Mouse (Mus musculus) midbrain, embryonic 16.5 days (tissue): ENCODE measurements around the gene Wfdc5. TPM values are rescaled to one million over a fixed set of nuclear protein-coding genes. Genes with fewer than 3 reads are reported as not detected.
"Not testable (repeated sequence)": the region's sequence is repeated elsewhere in the genome, so short reads cannot be mapped to it uniquely, and the experiment has no call there.

Experiments
- ATAC-seq: fragments of 200-750 bp; cut with Nextera tagmentation; 2 replicates; pipeline ENCODE4 v1.8.0; 2017; ENCODE audit warnings: moderate TSS enrichment
- H3K27ac ChIP-seq: fragments of 300-500 bp; sonication (generic); 2 replicates; pipeline ENCODE4 v1.5.1; 2014; ENCODE audit warnings: mild to moderate bottlenecking, low read length, mixed read lengths
- H3K27me3 ChIP-seq: fragments of 300-500 bp; sonication (generic); 2 replicates; pipeline ENCODE4 v1.6.1; 2014; ENCODE audit warnings: low read depth, low read length, mixed read lengths; ENCODE audit not compliant: control insufficient read depth, insufficient read depth
- H3K36me3 ChIP-seq: fragments of 300-500 bp; sonication (generic); 2 replicates; pipeline ENCODE4 v1.6.1; 2014; ENCODE audit warnings: mild to moderate bottlenecking, low read length, moderate library complexity, mixed read lengths; ENCODE audit not compliant: control insufficient read depth, insufficient read depth
- H3K4me1 ChIP-seq: fragments of 300-500 bp; sonication (generic); 2 replicates; pipeline ENCODE4 v1.6.1; 2014; ENCODE audit warnings: mild to moderate bottlenecking, low read length, mixed read lengths; ENCODE audit not compliant: control insufficient read depth, insufficient read depth
- H3K4me2 ChIP-seq: fragments of 300-500 bp; sonication (generic); 2 replicates; pipeline ENCODE4 v1.6.1; 2014; ENCODE audit warnings: mild to moderate bottlenecking, low read length, mixed read lengths
- H3K4me3 ChIP-seq: fragments of 300-500 bp; sonication (generic); 2 replicates; pipeline ENCODE4 v1.5.1; 2014; ENCODE audit warnings: low read depth, mild to moderate bottlenecking, low read length, moderate library complexity, mixed read lengths
- H3K9ac ChIP-seq: fragments of 300-500 bp; sonication (generic); 2 replicates; pipeline ENCODE4 v1.6.1; 2014; ENCODE audit warnings: low read depth, low read length, mixed read lengths
- H3K9me3 ChIP-seq: fragments of 300-500 bp; sonication (generic); replicated peaks from 2 replicates; pipeline ENCODE4 v1.6.1; 2014; ENCODE audit warnings: mild to moderate bottlenecking, low read length, mixed read lengths; ENCODE audit not compliant: control insufficient read depth, poor library complexity, severe bottlenecking
- WGBS: fragments of 180-500 bp; shearing (Covaris S2); extraction: QIAGEN DNeasy Blood & Tissue Kit; methylation state at CpG from one replicate; pipeline ENCODE4 v1.1.7; 2014; 5-methylcytosine and 5-hydroxymethylcytosine counted together
- polyA plus RNA-seq: library from polyadenylated mRNA; unstranded; fragments of >200 nt; fragmentation: Nextera tagmentation; extraction: Ambion mirVana; gene quantifications from 2 replicates; pipeline ENCODE4 v1.2.1, GENCODE M21; 2015

Wfdc5 gene
- not detected in 2 replicates for polyA plus RNA-seq

GRCm38 (mm10) chr2:164182692-164183255, at the start of gene Wfdc5:
Wfdc5 (minus strand) TSS chr2:164182742.
- H3K9ac ChIP-seq, result no peak within 1 kb of the TSS
- no peaks in the 10 kb centered on the region; the same call in 1 of the 2 replicates for H3K27me3 ChIP-seq
- ATAC-seq, result no peak
- WGBS, result 59% methylated on average over 7 of the region's 7 CpGs
- H3K27ac ChIP-seq, result no peak within 1 kb of the TSS
- H3K9me3 ChIP-seq, result no peaks in the 10 kb centered on the region
- no peak within 1 kb of the TSS for H3K4me3 ChIP-seq
- H3K36me3 ChIP-seq, result no peaks in the 10 kb centered on the region
- H3K4me2 ChIP-seq, result no peak within 1 kb of the TSS
- no peaks in the 10 kb centered on the region for H3K4me1 ChIP-seq

DNA sequence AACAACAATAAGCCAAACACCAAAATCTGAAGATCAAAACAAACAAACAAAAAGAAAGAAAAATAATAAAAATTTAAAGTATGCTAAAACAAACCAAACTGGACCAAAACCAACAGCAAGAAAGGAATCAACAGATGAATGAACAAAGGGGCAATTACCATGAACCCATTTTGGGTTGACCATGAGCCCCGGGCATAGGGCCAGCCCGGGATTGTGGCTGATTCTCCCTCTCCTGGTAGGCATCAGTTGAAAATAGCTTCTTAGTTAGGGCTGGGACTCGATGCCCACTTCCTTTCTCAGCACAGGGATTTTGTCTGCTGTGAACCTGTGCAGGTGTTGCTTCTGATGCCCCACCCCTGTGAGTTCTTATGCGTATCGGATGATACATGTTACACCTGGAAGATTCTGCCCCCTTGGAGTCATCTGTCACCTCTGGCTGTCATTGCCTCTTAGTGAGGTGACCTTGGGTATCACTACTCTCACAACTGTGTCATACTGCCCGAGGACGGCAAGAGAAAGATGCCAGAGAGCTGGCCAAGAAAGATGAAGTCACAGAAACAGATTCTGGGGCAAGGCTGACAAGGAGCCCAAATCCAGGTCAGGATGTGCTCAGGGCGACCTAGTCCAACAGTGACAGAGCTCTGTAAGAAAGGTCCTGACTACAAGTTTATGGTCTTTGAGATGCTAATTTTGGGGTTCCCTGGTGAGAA, 46.0 kb upstream of the Wfdc5 start:
- Histone ChIP-seq H3K4me2 (no peak overlapping the region), H3K27ac (no peak overlapping the region), H3K4me1 (no peaks in the 10 kb centered on the region), H3K4me3 (no peak overlapping the region), H3K36me3 (no peaks in the 10 kb centered on the region), H3K9me3 (no peaks in the 10 kb centered on the region), H3K9ac (no peak overlapping the region), H3K27me3 (no peaks in the 10 kb centered on the region)
- no peak for ATAC-seq
- WGBS, result 82% methylated on average over 8 of the region's 8 CpGs

GRCm38 (mm10) chr2:164221522-164221921, 39.0 kb upstream of the Wfdc5 start, which contains the start of gene Wfdc15b:
Wfdc15b (minus strand) TSS chr2:164221660.
- H3K4me1 ChIP-seq, result no peaks in the 10 kb centered on the region
- no peak within 1 kb of the TSS for H3K27ac ChIP-seq
- no peaks in the 10 kb centered on the region for H3K27me3 ChIP-seq
- H3K36me3 ChIP-seq, result no peaks in the 10 kb centered on the region
- no peak within 1 kb of the TSS for H3K4me2 ChIP-seq
- no peaks in the 10 kb centered on the region for H3K9me3 ChIP-seq
- no peak for ATAC-seq
- H3K4me3 ChIP-seq, result no peak within 1 kb of the TSS
- 87% methylated on average over 11 of the region's 11 CpGs for WGBS
- no peak within 1 kb of the TSS for H3K9ac ChIP-seq

DNA sequence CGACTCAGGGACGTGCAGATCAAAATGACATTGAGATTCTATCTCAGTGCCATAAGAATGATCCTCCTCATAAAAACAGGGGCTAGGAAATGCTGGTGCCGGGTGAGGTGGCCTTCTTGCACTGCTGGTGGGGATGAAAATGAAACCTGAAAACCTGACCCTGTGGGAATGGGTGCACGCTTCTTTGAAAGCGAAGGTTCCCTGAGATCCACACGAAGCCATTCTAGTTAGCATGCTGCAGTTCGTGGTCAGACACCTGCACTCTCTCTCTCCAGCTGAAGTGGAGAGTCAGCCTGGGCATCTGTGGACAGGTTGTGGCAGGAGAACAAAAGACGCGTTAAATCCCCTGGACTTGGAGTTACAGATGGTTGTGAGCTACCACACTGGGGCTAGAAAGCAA, 36.8 kb upstream of the Wfdc5 start:
- no peak overlapping the region for H3K4me3 ChIP-seq
- H3K9ac ChIP-seq, result no peak overlapping the region
- H3K27ac ChIP-seq, result no peak overlapping the region
- H3K9me3 ChIP-seq, result no peaks in the 10 kb centered on the region
- no peaks in the 10 kb centered on the region for H3K27me3 ChIP-seq
- 88% methylated on average over 9 of the region's 9 CpGs for WGBS
- no peaks in the 10 kb centered on the region for H3K36me3 ChIP-seq
- ATAC-seq, result no peak
- H3K4me1 ChIP-seq, result no peaks in the 10 kb centered on the region
- H3K4me2 ChIP-seq, result no peak overlapping the region

DNA sequence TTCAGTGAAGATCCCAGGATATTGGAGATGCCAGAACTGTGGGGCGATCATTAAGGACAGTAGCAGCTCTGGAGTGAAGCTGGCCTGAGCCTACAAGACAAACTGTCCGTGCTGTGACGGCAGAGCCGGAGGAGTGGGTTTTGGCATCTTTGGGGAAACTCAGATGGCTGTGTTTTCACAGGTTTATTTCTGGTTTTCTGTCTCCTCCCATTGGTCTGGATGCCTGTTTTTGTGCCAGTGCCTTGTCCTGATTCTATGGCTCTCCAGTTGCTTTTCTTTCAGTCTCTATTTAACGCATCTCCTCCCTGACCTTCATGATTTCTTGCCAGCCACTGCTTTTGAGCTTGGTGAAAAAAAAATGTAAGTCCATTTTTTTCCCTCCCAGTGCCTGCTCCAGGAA, 30.2 kb upstream of the Wfdc5 start:
- H3K9ac ChIP-seq, result no peak overlapping the region
- H3K4me2 ChIP-seq, result no peak overlapping the region
- no peaks in the 10 kb centered on the region for H3K27me3 ChIP-seq
- no peak overlapping the region for H3K27ac ChIP-seq
- no peak overlapping the region for H3K4me3 ChIP-seq
- no peaks in the 10 kb centered on the region for H3K36me3 ChIP-seq
- H3K4me1 ChIP-seq, result no peaks in the 10 kb centered on the region
- ATAC-seq, result no peak
- no peaks in the 10 kb centered on the region for H3K9me3 ChIP-seq
- WGBS, result 79% methylated on average over 5 of the region's 5 CpGs

DNA sequence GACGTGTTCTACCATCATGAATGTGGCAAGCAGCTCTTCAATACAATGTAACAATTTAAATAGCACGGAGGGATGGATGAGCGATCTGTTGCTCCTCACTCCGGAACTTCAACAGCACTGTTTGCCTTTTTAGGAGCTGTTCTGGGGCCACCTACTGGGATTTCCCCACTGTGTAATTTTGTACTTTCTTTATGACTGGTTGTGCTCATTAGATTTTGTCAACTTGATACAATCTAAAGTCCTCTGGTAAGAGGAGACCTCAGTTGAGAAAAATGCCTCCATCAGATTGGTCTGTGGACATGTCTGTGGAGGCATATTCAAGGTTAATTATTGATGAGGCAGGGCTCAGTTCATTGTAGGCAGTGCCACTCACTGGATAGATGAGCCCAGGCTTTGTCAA, 28.4 kb upstream of the Wfdc5 start:
- no peaks in the 10 kb centered on the region for H3K36me3 ChIP-seq
- H3K4me3 ChIP-seq, result no peak overlapping the region
- no peak overlapping the region for H3K9ac ChIP-seq
- no peak overlapping the region for H3K27ac ChIP-seq
- whole genome bisulfite sequencing, result 91% methylated on average over 4 of the region's 4 CpGs
- H3K27me3 ChIP-seq, result no peaks in the 10 kb centered on the region
- no peak for ATAC-seq
- no peaks in the 10 kb centered on the region for H3K9me3 ChIP-seq
- H3K4me1 ChIP-seq, result no peaks in the 10 kb centered on the region
- no peak overlapping the region for H3K4me2 ChIP-seq

DNA sequence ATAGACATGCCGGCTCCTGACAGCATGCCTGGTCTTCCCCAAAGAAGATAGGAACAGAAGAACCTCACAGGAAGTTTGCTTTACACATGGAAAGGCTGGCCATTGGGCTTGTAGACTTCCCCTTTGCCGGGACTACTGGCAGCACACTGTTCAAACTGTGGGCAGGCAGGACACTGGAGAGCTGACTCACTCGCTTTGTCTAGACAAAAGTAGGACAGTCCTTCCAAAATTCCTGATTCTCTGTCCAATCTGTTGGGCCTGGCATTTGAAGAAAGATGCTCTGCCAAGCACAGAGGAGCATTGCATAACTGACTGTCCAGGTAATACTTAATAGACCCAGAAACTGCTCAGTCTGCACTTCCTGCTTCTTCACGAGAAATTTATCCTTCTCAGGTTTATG, 24.1 kb upstream of the Wfdc5 start:
- no peak overlapping the region for H3K4me2 ChIP-seq
- no peak overlapping the region for H3K9ac ChIP-seq
- no peaks in the 10 kb centered on the region for H3K4me1 ChIP-seq
- H3K4me3 ChIP-seq, result no peak overlapping the region
- no peak for ATAC-seq
- H3K36me3 ChIP-seq, result no peaks in the 10 kb centered on the region
- WGBS, result 87% methylated on average over 4 of the region's 4 CpGs
- H3K27ac ChIP-seq, result no peak overlapping the region
- no peaks in the 10 kb centered on the region for H3K9me3 ChIP-seq
- no peaks in the 10 kb centered on the region for H3K27me3 ChIP-seq

- not testable (repeated sequence) for H3K4me3 ChIP-seq, H3K9me3 ChIP-seq, H3K9ac ChIP-seq, H3K4me1 ChIP-seq, H3K36me3 ChIP-seq, ATAC-seq, H3K27me3 ChIP-seq, H3K27ac ChIP-seq, H3K4me2 ChIP-seq
- 92% methylated on average over 10 of the region's 10 CpGs for WGBS
These were observed 23.5 kb upstream of the Wfdc5 start for GRCm38 (mm10) chr2:164206011-164206410.

GRCm38 (mm10) chr2:164199626-164200327, 17.2 kb upstream of the Wfdc5 start, which contains the start of gene Wfdc15a:
Wfdc15a (minus strand) TSS chr2:164200130.
- H3K27me3 ChIP-seq, result no peaks in the 10 kb centered on the region
- 73% methylated on average over 20 of the region's 20 CpGs for WGBS
- H3K4me2 ChIP-seq, result no peak within 1 kb of the TSS
- H3K4me1 ChIP-seq, result no peaks in the 10 kb centered on the region
- no peak within 1 kb of the TSS for H3K4me3 ChIP-seq
- no peak for ATAC-seq
- H3K27ac ChIP-seq, result no peak within 1 kb of the TSS
- no peaks in the 10 kb centered on the region for H3K36me3 ChIP-seq
- H3K9me3 ChIP-seq, result no peaks in the 10 kb centered on the region
- no peak within 1 kb of the TSS for H3K9ac ChIP-seq
